Mouse (Mus musculus) megakaryocyte, embryonic 14.5 days (primary cell): ENCODE data around the gene Map1a. TPM values are rescaled to one million over a fixed set of nuclear protein-coding genes. Genes with fewer than 3 reads are reported as not detected.
A peak's percentile ranks its signal among the peaks of the same experiment; 100 is the strongest.

Experiments used
- H3K27me3 ChIP-seq: replicated peaks from 2 replicates; pipeline ENCODE3; 2012; ENCODE audit warnings: inconsistent platforms
- H3K36me3 ChIP-seq: replicated peaks from 2 replicates; pipeline ENCODE3; 2012; ENCODE audit warnings: low read length, inconsistent platforms, mixed read lengths
- H3K4me1 ChIP-seq: 2 replicates; pipeline ENCODE4 v1.6.1; 2012; ENCODE audit warnings: inconsistent platforms
- H3K4me3 ChIP-seq: replicated peaks from 2 replicates; pipeline ENCODE3; 2012; ENCODE audit warnings: moderate library complexity, mild to moderate bottlenecking, inconsistent platforms
- H3K9me3 ChIP-seq: 2 replicates; pipeline ENCODE4 v1.6.1; 2012; ENCODE audit warnings: inconsistent platforms
- FLI1 ChIP-seq: IDR thresholded peaks from 2 replicates; pipeline ENCODE4 v1.6.1; 2012; ENCODE audit warnings: low read length, inconsistent platforms, mixed read lengths
- GATA1 ChIP-seq: IDR thresholded peaks from 3 replicates; pipeline ENCODE4 v1.6.1; 2012; ENCODE audit warnings: mixed read lengths, low read length, inconsistent platforms, borderline replicate concordance
- polyA plus RNA-seq: library from polyadenylated mRNA; stranded (reverse); fragments of >175 nt; gene quantifications from 2 replicates; pipeline ENCODE4 v1.2.3, GENCODE M21; 2012; ENCODE audit warnings: low replicate concordance; ENCODE audit not compliant: insufficient read depth

The Map1a gene
- 1.6 and 11.4 TPM in 2 replicates for polyA plus RNA-seq

DNA sequence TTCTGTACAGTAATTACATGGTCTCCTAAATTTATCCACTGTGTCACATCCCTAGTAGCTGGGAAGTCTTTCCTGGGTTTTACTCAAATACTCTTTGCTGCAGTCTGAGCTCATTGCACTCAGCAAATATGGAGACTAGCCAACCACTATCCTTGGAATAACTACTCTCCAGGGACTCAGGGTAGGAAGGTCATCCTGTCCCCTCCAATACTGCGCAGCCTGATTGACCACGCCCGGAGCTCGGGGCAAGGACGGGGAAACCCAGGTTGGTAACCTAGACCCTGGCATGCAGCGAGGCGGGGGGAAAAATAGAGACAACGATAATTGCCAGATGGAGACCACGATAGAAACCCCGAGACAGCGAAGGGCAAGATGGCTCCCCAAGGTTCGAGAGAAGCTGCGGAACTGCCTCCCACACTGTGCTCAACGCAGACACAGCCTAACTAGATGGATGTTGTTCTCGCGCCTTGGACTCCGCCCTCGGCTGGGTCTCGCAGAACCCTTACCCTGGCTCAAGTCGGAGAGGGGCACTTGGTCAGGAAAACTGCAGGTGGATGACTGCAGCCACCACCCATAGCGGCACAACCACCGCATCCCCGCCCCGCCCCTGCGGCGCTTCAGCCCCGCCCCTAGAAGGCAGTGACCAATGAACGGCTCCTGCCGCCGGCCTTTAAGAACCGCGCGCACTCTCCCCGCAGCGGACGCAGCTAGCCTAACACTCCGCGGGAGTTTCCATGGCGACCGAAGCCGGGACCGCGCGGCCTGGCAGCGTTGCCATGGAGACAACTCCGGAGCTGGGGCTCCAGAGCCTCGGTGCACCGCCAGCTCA, at the start of gene Map1a:
Gene Map1a, plus strand, starts transcription at position 700 of the 829 bp plus-strand sequence.
- H3K4me1 ChIP-seq = peaks cover 39% of the 10 kb centered on the region
- H3K36me3 ChIP-seq = no peaks in the 10 kb centered on the region
- H3K27me3 ChIP-seq = peaks cover 66% of the 10 kb centered on the region
- peak within 1 kb of the TSS; percentile 92 for H3K4me3 ChIP-seq
- no peak for TF ChIP-seq GATA1
- TF ChIP-seq FLI1 = no peak
- no peaks in the 10 kb centered on the region for H3K9me3 ChIP-seq

GRCm38 (mm10) chr2:121244099-121244498, 45.3 kb upstream of the Map1a start:
- H3K36me3 ChIP-seq = peaks cover 85% of the 10 kb centered on the region
- TF ChIP-seq FLI1 = no peak
- TF ChIP-seq GATA1 = no peak
- H3K9me3 ChIP-seq = no peaks in the 10 kb centered on the region
- no peaks in the 10 kb centered on the region for H3K27me3 ChIP-seq
- H3K4me1 ChIP-seq = no peaks in the 10 kb centered on the region
- H3K4me3 ChIP-seq = no peak overlapping the region

DNA sequence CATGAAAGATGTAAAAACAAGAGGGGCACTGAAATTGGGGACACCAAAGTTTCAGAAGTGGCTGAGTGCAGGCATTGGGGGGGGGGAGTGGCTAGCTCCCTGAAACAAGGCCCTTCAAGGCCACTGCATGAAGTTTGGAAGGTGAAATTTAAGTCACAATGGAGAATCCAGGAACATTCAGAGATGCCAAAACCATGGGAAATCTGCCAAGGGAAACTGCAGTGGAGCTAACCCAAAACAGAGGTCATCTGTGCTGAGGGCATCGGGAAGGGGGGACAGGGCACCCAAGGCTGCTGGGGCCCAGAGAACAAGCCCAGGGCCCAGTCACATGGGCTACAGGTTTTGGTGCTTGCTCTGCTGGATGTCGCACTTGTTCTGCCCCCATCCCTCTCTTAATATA, 39.6 kb upstream of the Map1a start:
- Histone ChIP-seq H3K4me1 (no peaks in the 10 kb centered on the region), H3K27me3 (no peaks in the 10 kb centered on the region), H3K4me3 (no peak overlapping the region), H3K9me3 (no peaks in the 10 kb centered on the region), H3K36me3 (peaks cover 96% of the 10 kb centered on the region)
- TF ChIP-seq FLI1 (no peak), GATA1 (no peak)

DNA sequence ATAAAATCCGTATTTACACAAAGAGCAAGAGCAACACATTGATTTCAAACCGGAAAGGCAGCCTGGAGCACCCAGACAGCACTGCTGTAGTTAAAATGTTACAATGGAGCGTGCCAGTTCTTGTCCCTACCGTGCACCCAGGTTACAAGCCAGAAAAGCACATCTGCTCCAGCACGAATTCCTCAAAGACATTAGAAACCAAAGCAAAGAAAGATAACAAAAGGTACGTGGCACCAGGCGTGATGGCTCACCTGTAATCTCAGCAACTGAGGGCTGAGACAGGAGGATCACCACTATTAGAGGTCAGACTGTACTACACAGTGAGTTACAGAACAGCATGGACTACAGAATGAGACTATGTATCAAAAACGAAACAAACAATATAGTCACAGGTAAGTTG, 21.0 kb upstream of the Map1a start:
- no peaks in the 10 kb centered on the region for H3K27me3 ChIP-seq
- TF ChIP-seq FLI1 = no peak
- no peak for TF ChIP-seq GATA1
- peaks cover 54% of the 10 kb centered on the region for H3K36me3 ChIP-seq
- H3K9me3 ChIP-seq = 0 out of 2 replicates have a peak, but pooled peaks cover 3% of the 10 kb centered on the region
- no peak overlapping the region for H3K4me3 ChIP-seq
- peaks cover 39% of the 10 kb centered on the region for H3K4me1 ChIP-seq

- peak overlapping the region; percentile 96 for H3K4me3 ChIP-seq
- peaks cover 37% of the 10 kb centered on the region for H3K36me3 ChIP-seq
- peaks cover 36% of the 10 kb centered on the region for H3K4me1 ChIP-seq
- H3K9me3 ChIP-seq = no peaks in the 10 kb centered on the region
- no peak for TF ChIP-seq GATA1
- no peak for TF ChIP-seq FLI1
- H3K27me3 ChIP-seq = no peaks in the 10 kb centered on the region
Observed at GRCm38 (mm10) chr2:121270521-121271235, 18.7 kb upstream of the Map1a start.

GRCm38 (mm10) chr2:121271236-121271927, 18.0 kb upstream of the Map1a start, which contains the start of gene Trp53bp1:
Gene Trp53bp1 (minus strand): TSS chr2:121271407.
- peaks cover 34% of the 10 kb centered on the region for H3K36me3 ChIP-seq
- no peaks in the 10 kb centered on the region for H3K9me3 ChIP-seq
- peak within 1 kb of the TSS; percentile 96 for H3K4me3 ChIP-seq
- TF ChIP-seq GATA1 (no peak), FLI1 (no peak)
- no peaks in the 10 kb centered on the region for H3K27me3 ChIP-seq
- H3K4me1 ChIP-seq = peaks cover 42% of the 10 kb centered on the region

DNA sequence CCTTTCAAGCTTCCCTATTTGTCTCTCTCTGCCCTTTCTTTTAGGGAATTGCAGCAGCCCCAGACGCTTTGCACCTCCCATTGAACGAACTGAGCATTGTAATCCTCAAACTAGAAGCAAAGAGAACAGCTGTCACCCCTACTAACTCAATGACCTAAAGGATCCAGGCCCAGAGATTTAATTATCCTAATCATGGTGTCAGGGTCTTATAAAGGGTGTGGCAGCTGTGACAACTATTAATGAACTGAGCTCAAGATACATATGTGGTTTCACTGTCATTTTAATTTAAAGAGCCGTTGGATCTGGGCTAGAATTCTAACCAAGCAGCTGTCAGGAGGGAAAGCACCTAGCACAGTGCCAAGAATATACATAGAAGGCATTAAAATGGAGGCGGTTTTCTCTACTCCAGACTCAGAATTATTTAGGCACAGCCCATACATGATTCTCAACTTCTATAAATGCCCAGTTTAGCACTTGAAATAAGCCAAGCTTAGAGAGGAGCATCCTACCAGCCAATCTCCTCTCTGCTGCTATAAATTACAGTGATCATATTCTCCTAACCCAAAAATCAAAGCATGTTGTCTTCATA, 17.4 kb upstream of the Map1a start:
- no peak for TF ChIP-seq GATA1
- no peak for TF ChIP-seq FLI1
- H3K27me3 ChIP-seq = no peaks in the 10 kb centered on the region
- no peaks in the 10 kb centered on the region for H3K9me3 ChIP-seq
- H3K4me1 ChIP-seq = peaks cover 44% of the 10 kb centered on the region
- H3K36me3 ChIP-seq = peaks cover 30% of the 10 kb centered on the region
- peak overlapping the region; percentile 96 for H3K4me3 ChIP-seq

GRCm38 (mm10) chr2:121287850-121288249, 1.6 kb upstream of the Map1a start:
- H3K4me1 ChIP-seq = peaks cover 31% of the 10 kb centered on the region
- TF ChIP-seq FLI1 (no peak), GATA1 (no peak)
- H3K27me3 ChIP-seq = peaks cover 64% of the 10 kb centered on the region
- no peaks in the 10 kb centered on the region for H3K9me3 ChIP-seq
- H3K36me3 ChIP-seq = no peaks in the 10 kb centered on the region
- no peak overlapping the region for H3K4me3 ChIP-seq

DNA sequence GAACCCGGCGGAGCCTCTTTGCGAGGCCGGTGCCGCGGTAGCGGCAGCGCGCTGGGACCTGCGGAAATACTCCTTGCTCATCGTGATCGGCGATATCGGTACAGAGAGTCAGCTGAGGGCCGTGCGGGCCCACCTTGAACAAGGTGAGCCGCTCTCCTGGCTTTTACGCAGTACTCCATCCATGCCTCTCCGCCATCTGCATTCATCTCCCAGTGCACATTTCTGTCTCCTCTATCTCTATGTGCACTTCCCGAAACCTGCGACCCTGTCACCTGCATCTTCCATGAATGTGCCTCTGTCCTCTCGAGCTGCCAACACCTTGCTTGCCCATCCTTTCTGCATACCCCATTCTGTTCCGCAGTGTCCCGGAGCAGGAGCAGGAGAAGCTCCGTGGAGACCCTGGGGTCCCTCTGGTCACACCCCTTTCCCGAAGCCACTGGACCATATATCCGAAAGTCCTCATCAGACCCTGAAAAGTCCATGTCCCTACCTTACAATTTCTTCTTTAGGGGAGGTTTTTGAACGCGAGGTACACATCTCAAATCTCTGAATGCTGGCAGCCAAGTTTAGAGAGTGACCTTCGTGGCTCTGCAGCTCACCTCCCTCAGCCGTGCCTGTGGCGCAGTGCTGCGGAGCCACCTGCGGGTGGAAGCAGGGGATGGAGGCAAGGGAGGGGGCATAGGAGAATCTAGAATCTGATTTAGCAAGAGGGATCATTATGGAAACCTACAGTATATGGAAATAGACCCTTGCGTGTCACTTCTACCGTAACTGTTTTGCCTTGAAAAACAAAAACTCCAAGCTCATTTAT, 535 bp downstream of the Map1a start:
- Histone ChIP-seq H3K27me3 (peaks cover 73% of the 10 kb centered on the region), H3K9me3 (no peaks in the 10 kb centered on the region), H3K36me3 (no peaks in the 10 kb centered on the region), H3K4me3 (peak overlapping the region; percentile 92), H3K4me1 (peaks cover 47% of the 10 kb centered on the region)
- no peak for TF ChIP-seq FLI1
